Mouse (Mus musculus): ENCODE data around the gene Fbxl13. TPM values are rescaled to one million over a fixed set of nuclear protein-coding genes. Genes with fewer than 3 reads are reported as not detected.

The Fbxl13 gene
- polyA plus RNA-seq, 1 experiment from 2014 or later, result 0.35 TPM

DNA sequence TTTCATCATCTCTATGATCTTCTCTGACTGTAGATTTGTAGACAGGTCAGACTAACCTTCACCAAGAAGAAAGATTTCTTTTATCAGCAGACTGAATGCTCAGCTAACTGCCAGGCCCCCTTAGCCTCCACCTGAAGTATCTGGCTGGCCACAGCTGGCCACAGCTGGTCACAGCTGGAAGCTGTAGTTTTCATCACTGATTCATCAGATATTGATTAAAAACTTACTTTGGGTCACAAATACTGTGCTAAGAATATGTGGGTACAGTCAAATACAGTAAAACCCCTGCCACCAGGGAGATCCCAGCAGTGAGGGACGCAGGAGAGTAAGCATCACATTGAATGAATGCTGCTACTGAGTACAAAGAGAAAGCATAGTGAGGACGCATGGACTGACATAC is 113.3 kb downstream of the Fbxl13 start:
- ATAC-seq (replicated peaks; ENCODE audit: low FRiP score, low TSS enrichment, low read depth) (no peak), DNase-seq (ENCODE audit: low spot score) (no peak)
- Histone ChIP-seq H3K9me3 (ENCODE audit: control insufficient read depth, low read length) (no peaks in the 10 kb centered on the region), H3K9ac (ENCODE audit: low read length) (no peak overlapping the region), H3K27ac (ENCODE audit: low read depth) (no peak overlapping the region), H3K4me1 (replicated peaks; ENCODE audit: control insufficient read depth, insufficient read depth, low read length) (peaks cover 7% of the 10 kb centered on the region), H3K4me2 (ENCODE audit: low read length) (no peak overlapping the region), H3K27me3 (replicated peaks; ENCODE audit: control insufficient read depth, insufficient read depth, low read length) (no peaks in the 10 kb centered on the region), H3K4me3 (ENCODE audit: low read depth, low read length) (no peak overlapping the region), H3K36me3 (ENCODE audit: control insufficient read depth, insufficient read depth, low read length) (no peaks in the 10 kb centered on the region)
- 85% methylated on average over 2 of the region's 2 CpGs for WGBS

DNA sequence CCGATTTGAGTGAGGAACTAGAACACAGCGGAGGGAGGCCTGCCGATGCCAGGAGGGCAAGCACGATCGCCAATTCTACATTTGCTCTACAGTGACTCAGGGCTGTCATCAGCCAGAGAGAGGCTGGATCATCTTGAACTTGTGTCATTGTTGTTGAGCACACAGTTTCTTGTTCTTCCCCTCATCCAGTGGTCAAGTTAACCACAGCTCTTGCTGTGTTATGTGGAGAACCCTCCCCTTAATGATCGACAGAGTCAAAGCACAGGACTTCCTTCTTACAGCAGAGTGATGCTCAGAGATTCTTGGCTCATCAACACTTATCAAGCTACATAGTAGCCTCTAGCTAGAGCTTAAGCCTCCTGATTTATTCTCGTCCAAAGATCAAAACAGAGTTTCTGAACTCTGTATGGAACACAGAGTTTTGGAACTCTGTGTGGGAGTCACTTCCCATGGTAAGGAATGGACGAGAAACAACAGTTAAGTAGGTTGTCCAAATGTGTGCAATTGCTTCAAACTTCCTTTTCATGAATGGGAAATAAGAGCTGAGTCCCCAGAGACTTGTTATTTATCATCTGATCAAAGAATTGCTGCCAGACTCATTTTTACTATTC is 116.2 kb downstream of the Fbxl13 start:
- ATAC-seq (replicated peaks; ENCODE audit: low FRiP score, low TSS enrichment, low read depth) (no peak), DNase-seq (ENCODE audit: low spot score) (no peak)
- H3K27me3 ChIP-seq (replicated peaks; ENCODE audit: control insufficient read depth, insufficient read depth, low read length), result no peaks in the 10 kb centered on the region
- H3K4me2 ChIP-seq (ENCODE audit: low read length), result no peak overlapping the region
- peaks cover 7% of the 10 kb centered on the region for H3K4me1 ChIP-seq (replicated peaks; ENCODE audit: control insufficient read depth, insufficient read depth, low read length)
- 86% methylated on average over 8 of the region's 8 CpGs for WGBS
- peak overlapping the region; percentile 34; the same call in 1 of the 2 replicates for H3K27ac ChIP-seq (ENCODE audit: low read depth)
- no peak overlapping the region for H3K4me3 ChIP-seq (ENCODE audit: low read depth, low read length)
- H3K36me3 ChIP-seq (ENCODE audit: control insufficient read depth, insufficient read depth, low read length), result no peaks in the 10 kb centered on the region
- H3K9ac ChIP-seq (ENCODE audit: low read length), result no peak overlapping the region
- no peaks in the 10 kb centered on the region for H3K9me3 ChIP-seq (ENCODE audit: control insufficient read depth, low read length)

DNA sequence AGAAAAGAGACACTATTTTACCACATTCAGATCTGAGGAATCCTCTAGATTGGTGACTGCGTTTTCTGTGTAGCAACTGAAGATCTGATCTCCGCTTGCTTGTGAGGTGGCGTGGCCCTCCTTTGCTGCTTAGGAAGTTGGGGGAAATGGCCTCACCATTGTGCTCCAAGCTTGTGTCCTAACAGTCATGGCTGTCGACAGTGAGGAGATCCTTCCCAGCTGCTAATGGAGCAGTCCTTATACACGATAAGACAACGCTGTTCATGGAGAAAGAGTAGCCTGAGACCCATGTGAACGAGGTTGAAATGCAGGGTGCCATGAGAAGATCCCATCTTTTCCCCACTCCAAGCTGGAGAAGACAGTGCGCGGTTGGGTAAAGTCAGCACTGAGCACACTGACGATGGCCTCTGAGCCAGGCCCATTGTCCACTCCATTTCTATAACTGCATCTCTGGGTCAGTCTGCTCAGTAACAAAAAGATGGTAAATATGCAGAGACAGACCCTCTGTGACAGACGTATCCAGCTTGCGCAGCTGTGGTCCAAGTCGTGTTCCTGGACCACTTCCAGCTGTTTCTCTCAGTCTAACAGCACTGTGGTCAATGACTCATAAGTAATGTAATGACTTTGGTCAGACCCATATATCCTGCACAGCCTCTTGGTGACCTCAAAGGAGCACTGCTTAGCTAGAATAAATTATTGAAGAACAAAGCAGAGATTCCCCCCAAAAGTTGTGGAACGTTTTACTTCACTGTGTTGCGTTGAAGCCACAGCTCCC is 117.2 kb downstream of the Fbxl13 start:
- Histone ChIP-seq H3K36me3 (ENCODE audit: control insufficient read depth, insufficient read depth, low read length) (no peaks in the 10 kb centered on the region), H3K27ac (ENCODE audit: low read depth) (peak overlapping the region; percentile 49; the same call in 1 of the 2 replicates), H3K9me3 (ENCODE audit: control insufficient read depth, low read length) (no peaks in the 10 kb centered on the region), H3K9ac (ENCODE audit: low read length) (no peak overlapping the region), H3K27me3 (replicated peaks; ENCODE audit: control insufficient read depth, insufficient read depth, low read length) (no peaks in the 10 kb centered on the region), H3K4me3 (ENCODE audit: low read depth, low read length) (no peak overlapping the region), H3K4me1 (replicated peaks; ENCODE audit: control insufficient read depth, insufficient read depth, low read length) (peaks cover 7% of the 10 kb centered on the region), H3K4me2 (ENCODE audit: low read length) (no peak overlapping the region)
- 68% methylated on average over 15 of the region's 15 CpGs for WGBS
- DNase-seq (ENCODE audit: low spot score), result no peak
- ATAC-seq (replicated peaks; ENCODE audit: low FRiP score, low TSS enrichment, low read depth), result 0 out of 2 replicates have a peak, but pooled peaks have one; percentile 60

DNA sequence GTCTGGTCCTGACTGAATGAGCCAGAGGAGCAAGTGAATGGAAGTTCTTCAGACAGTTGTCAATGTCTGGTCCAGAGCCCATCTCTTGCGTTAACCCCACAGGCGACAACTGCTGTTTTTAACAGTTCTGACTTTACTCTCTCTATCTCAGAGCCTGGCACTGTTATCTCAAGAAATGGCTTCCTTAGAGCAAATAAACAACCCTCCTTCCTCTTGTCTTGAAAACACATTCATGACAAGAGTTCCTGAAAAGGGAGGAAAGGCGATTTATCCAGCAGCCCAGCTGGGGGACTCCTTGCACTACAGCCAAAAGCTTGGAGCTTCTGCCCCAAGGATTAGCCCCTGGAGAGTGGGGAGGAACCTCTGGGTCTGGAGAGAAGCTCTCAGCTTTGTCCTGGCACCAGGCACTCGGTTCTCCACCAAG is 117.9 kb downstream of the Fbxl13 start:
- no peaks in the 10 kb centered on the region for H3K27me3 ChIP-seq (replicated peaks; ENCODE audit: control insufficient read depth, insufficient read depth, low read length)
- DNase-seq (ENCODE audit: low spot score), result no peak
- H3K4me3 ChIP-seq (ENCODE audit: low read depth, low read length), result no peak overlapping the region
- no peaks in the 10 kb centered on the region for H3K9me3 ChIP-seq (ENCODE audit: control insufficient read depth, low read length)
- H3K27ac ChIP-seq (ENCODE audit: low read depth), result peak overlapping the region; percentile 49; the same call in 1 of the 2 replicates
- no peaks in the 10 kb centered on the region for H3K36me3 ChIP-seq (ENCODE audit: control insufficient read depth, insufficient read depth, low read length)
- no peak overlapping the region for H3K4me2 ChIP-seq (ENCODE audit: low read length)
- ATAC-seq (replicated peaks; ENCODE audit: low FRiP score, low TSS enrichment, low read depth), result no peak
- peaks cover 7% of the 10 kb centered on the region for H3K4me1 ChIP-seq (replicated peaks; ENCODE audit: control insufficient read depth, insufficient read depth, low read length)
- WGBS, result 58% methylated on average over 4 of the region's 4 CpGs
- no peak overlapping the region for H3K9ac ChIP-seq (ENCODE audit: low read length)

DNA sequence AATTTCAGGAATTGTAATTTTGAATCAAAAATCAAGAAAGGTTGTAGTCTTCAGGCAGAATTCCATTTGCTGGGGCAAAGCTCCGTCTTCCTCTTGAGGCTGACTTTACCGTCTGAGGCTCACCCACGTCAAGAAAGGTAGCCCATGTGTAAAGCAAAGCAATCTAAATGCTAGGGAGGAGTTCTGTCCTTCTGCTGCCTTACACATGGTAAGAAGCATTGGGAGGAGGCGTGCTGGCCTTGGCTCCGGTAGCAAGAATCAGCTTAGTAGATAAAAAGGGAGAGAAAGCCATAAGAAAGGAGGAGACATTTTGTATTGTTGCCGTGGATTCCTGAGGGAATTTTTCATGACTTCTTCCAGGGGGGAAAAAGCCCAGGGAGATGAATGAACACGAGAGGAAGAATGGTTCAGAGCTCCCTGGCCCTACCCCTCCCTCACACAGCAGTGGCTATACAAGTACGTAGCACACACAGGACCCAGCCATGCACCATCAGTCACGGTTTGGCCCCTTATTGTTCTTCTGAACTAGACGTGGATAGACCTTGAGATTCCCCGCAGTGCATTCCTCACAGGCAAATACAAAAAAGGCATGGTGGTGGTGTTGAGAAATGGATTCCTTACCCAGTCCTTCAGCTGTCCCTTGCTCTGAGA is 118.5 kb downstream of the Fbxl13 start:
- no peak overlapping the region for H3K9ac ChIP-seq (ENCODE audit: low read length)
- no peak overlapping the region for H3K4me2 ChIP-seq (ENCODE audit: low read length)
- H3K27ac ChIP-seq (ENCODE audit: low read depth), result 0 out of 2 replicates have a peak overlapping the region, but pooled peaks have one; percentile 49
- H3K4me3 ChIP-seq (ENCODE audit: low read depth, low read length), result no peak overlapping the region
- WGBS, result 77% methylated on average over 11 of the region's 11 CpGs
- no peaks in the 10 kb centered on the region for H3K36me3 ChIP-seq (ENCODE audit: control insufficient read depth, insufficient read depth, low read length)
- H3K27me3 ChIP-seq (replicated peaks; ENCODE audit: control insufficient read depth, insufficient read depth, low read length), result no peaks in the 10 kb centered on the region
- H3K9me3 ChIP-seq (ENCODE audit: control insufficient read depth, low read length), result no peaks in the 10 kb centered on the region
- peaks cover 7% of the 10 kb centered on the region for H3K4me1 ChIP-seq (replicated peaks; ENCODE audit: control insufficient read depth, insufficient read depth, low read length)
- DNase-seq (ENCODE audit: low spot score) (no peak), ATAC-seq (replicated peaks; ENCODE audit: low FRiP score, low TSS enrichment, low read depth) (no peak)

DNA sequence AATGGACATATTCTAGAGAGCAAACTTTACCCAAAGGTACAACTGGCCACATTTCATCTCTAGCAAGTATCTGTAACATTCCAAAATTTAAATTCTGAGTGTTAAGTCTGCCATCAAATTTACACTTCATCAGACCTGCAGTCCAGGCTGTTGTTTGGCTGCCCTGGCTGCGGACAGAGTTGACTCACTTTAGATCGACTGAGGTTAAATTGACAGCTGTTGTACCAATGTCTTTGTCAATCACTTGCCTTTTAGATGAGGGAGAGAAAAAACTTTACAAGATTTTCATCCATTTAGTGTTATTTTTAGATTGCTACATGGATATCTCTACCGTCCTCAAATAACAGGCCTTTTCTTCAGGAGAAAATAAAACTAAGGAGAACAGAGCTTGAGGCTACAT is 126.3 kb downstream of the Fbxl13 start:
- H3K27me3 ChIP-seq (replicated peaks; ENCODE audit: control insufficient read depth, insufficient read depth, low read length), result no peaks in the 10 kb centered on the region
- H3K4me1 ChIP-seq (replicated peaks; ENCODE audit: control insufficient read depth, insufficient read depth, low read length), result no peaks in the 10 kb centered on the region
- no peak overlapping the region for H3K4me2 ChIP-seq (ENCODE audit: low read length)
- 83% methylated on average over 3 of the region's 3 CpGs for WGBS
- no peaks in the 10 kb centered on the region for H3K36me3 ChIP-seq (ENCODE audit: control insufficient read depth, insufficient read depth, low read length)
- H3K27ac ChIP-seq (ENCODE audit: low read depth), result no peak overlapping the region
- H3K9me3 ChIP-seq (ENCODE audit: control insufficient read depth, low read length), result no peaks in the 10 kb centered on the region
- ATAC-seq (replicated peaks; ENCODE audit: low FRiP score, low TSS enrichment, low read depth) (no peak), DNase-seq (ENCODE audit: low spot score) (no peak)
- H3K9ac ChIP-seq (ENCODE audit: low read length), result no peak overlapping the region
- no peak overlapping the region for H3K4me3 ChIP-seq (ENCODE audit: low read depth, low read length)

DNA sequence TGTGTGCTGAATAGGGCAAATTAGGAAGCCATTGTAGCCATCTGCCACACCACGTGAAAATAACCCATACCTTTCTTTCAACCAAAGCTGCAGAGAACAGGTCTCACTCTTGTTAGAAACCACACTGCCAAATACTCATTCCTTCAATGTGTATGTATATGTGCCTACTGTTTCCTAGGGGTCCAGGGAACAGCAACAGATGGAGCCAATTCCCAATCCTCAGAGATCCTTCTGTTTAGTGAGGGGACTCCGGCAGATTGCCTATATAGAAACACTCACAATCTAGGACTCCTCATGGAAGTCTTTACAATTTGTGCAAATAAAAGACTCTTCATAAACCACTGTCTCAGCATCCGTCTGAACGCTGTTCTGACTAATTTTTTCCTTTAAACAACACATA is 127.2 kb downstream of the Fbxl13 start:
- WGBS, result 78% methylated on average over 4 of the region's 4 CpGs
- H3K9me3 ChIP-seq (ENCODE audit: control insufficient read depth, low read length), result no peaks in the 10 kb centered on the region
- H3K4me2 ChIP-seq (ENCODE audit: low read length), result no peak overlapping the region
- H3K4me1 ChIP-seq (replicated peaks; ENCODE audit: control insufficient read depth, insufficient read depth, low read length), result peaks cover 8% of the 10 kb centered on the region; the same call in 1 of the 2 replicates
- H3K4me3 ChIP-seq (ENCODE audit: low read depth, low read length), result no peak overlapping the region
- no peaks in the 10 kb centered on the region for H3K27me3 ChIP-seq (replicated peaks; ENCODE audit: control insufficient read depth, insufficient read depth, low read length)
- H3K9ac ChIP-seq (ENCODE audit: low read length), result no peak overlapping the region
- no peaks in the 10 kb centered on the region for H3K36me3 ChIP-seq (ENCODE audit: control insufficient read depth, insufficient read depth, low read length)
- H3K27ac ChIP-seq (ENCODE audit: low read depth), result no peak overlapping the region
- ATAC-seq (replicated peaks; ENCODE audit: low FRiP score, low TSS enrichment, low read depth) (no peak), DNase-seq (ENCODE audit: low spot score) (no peak)

DNA sequence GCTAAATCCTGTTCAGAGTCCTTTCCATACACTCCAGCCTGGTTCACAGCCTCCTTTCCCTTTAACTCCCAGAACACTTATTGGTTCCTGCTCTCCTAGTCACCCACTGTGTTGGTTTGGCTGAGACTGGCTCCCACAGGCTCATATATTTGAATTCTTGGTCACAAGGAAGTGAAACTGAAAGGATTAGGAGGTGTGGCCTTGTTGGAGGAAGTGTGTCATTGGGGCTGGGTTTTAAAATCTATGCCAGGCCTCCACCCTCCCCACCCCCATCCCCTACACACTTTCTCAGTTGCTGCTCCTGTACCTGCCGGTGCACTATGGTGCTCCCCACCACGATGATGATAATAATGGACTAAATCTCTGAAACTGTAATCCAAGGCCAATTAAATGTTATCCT is 127.9 kb downstream of the Fbxl13 start:
- Histone ChIP-seq H3K9me3 (ENCODE audit: control insufficient read depth, low read length) (no peaks in the 10 kb centered on the region), H3K4me2 (ENCODE audit: low read length) (no peak overlapping the region), H3K27ac (ENCODE audit: low read depth) (no peak overlapping the region), H3K27me3 (replicated peaks; ENCODE audit: control insufficient read depth, insufficient read depth, low read length) (no peaks in the 10 kb centered on the region), H3K9ac (ENCODE audit: low read length) (no peak overlapping the region), H3K36me3 (ENCODE audit: control insufficient read depth, insufficient read depth, low read length) (no peaks in the 10 kb centered on the region), H3K4me1 (replicated peaks; ENCODE audit: control insufficient read depth, insufficient read depth, low read length) (peaks cover 14% of the 10 kb centered on the region; the same call in 1 of the 2 replicates), H3K4me3 (ENCODE audit: low read depth, low read length) (no peak overlapping the region)
- no peak for ATAC-seq (replicated peaks; ENCODE audit: low FRiP score, low TSS enrichment, low read depth)
- 87% methylated on average over 2 of the region's 2 CpGs for WGBS
- no peak for DNase-seq (ENCODE audit: low spot score)
